Mouse (Mus musculus): ENCODE measurements around the gene Tsnaxip1. TPM values are rescaled to one million over a fixed set of nuclear protein-coding genes. Genes with fewer than 3 reads are reported as not detected.
A peak's percentile ranks its signal among the peaks of the same experiment; 100 is the strongest.

Gene Tsnaxip1
- polyA plus RNA-seq, 1 experiment from 2014 or later: 0.30 TPM

DNA sequence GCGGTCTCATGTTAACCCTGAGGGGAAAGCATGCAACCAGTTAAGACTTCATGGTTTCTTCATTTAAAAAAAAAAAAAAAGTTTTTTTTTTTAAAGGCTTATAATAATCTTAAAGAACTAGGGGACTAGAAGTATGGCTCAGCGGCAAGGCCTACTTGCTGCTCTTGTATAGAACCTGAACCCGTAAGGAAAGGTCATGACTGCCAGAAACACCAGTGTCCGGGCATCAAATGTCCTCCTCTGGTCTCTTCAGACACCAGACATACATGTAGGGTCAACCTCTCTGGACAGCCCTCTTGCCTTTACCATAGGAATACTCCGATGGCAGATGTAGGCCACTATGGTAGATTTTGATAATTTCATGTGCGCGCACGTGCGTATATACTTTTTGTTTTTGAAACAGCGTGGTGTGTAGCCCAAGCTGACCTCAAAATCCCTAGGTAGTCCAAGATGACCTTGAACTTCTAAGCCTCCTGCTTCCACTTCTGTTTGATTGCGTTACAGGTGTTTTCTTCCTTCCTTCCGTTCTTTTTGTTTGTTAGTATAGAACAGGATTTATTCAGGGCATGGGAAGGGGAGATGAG is 24.7 kb downstream of the Tsnaxip1 start:
- peak overlapping the region; percentile 53; the same call in 1 of the 2 replicates for H3K4me3 ChIP-seq (ENCODE audit: low read depth, low read length)
- H3K27ac ChIP-seq (ENCODE audit: low read length): no peak overlapping the region
- no peaks in the 10 kb centered on the region for H3K27me3 ChIP-seq (ENCODE audit: control insufficient read depth, insufficient read depth, low read length)
- WGBS: 78% methylated on average over 12 of the region's 12 CpGs
- peaks cover 19% of the 10 kb centered on the region for H3K4me1 ChIP-seq (ENCODE audit: control insufficient read depth, insufficient read depth, low read length)
- no peaks in the 10 kb centered on the region for H3K9me3 ChIP-seq (ENCODE audit: control insufficient read depth, low read depth, low read length)
- H3K9ac ChIP-seq (replicated peaks; ENCODE audit: low read depth, low read length): no peak overlapping the region
- H3K36me3 ChIP-seq (ENCODE audit: control insufficient read depth, insufficient read depth, low read length): peaks cover 12% of the 10 kb centered on the region
- no peak for ATAC-seq (ENCODE audit: insufficient number of reproducible peaks, insufficient read depth, low FRiP score, low read depth)
- no peak overlapping the region for H3K4me2 ChIP-seq (replicated peaks; ENCODE audit: low read depth, low read length)

DNA sequence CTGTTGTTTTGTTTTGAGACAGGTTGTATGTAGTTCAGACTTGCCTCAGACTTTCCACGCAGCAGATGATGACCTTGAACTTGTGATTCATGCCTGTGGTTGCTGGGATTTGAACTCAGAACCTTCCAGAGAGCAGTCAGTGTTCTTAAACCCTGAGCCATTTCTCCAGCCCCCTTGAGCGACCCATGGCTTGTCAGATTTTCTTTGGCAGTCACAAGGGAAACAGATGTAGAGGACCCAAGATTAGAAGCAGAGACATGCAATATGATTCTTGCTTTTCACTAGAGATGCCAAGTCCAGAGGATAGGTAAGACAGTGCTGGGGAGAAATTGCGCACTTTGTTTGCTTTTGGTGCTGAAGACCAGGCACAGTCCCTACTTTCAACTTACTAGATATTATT is 25.6 kb downstream of the Tsnaxip1 start, which contains the start of gene Cenpt:
TSS of gene Cenpt (minus strand) at position 101 of the 400 bp plus-strand sequence.
- H3K9ac ChIP-seq (replicated peaks; ENCODE audit: low read depth, low read length): no peak within 1 kb of the TSS
- peaks cover 7% of the 10 kb centered on the region for H3K36me3 ChIP-seq (ENCODE audit: control insufficient read depth, insufficient read depth, low read length)
- no peak within 1 kb of the TSS for H3K4me3 ChIP-seq (ENCODE audit: low read depth, low read length)
- peaks cover 19% of the 10 kb centered on the region for H3K4me1 ChIP-seq (ENCODE audit: control insufficient read depth, insufficient read depth, low read length)
- no peak within 1 kb of the TSS for H3K27ac ChIP-seq (ENCODE audit: low read length)
- no peaks in the 10 kb centered on the region for H3K9me3 ChIP-seq (ENCODE audit: control insufficient read depth, low read depth, low read length)
- no peak for ATAC-seq (ENCODE audit: insufficient number of reproducible peaks, insufficient read depth, low FRiP score, low read depth)
- WGBS: 88% methylated on average over 3 of the region's 3 CpGs
- H3K4me2 ChIP-seq (replicated peaks; ENCODE audit: low read depth, low read length): no peak within 1 kb of the TSS
- no peaks in the 10 kb centered on the region for H3K27me3 ChIP-seq (ENCODE audit: control insufficient read depth, insufficient read depth, low read length)

GRCm38 (mm10) chr8:105854303-105854702 is 26.8 kb downstream of the Tsnaxip1 start:
- WGBS: 28% methylated on average over 8 of the region's 8 CpGs
- no peak for ATAC-seq (ENCODE audit: insufficient number of reproducible peaks, insufficient read depth, low FRiP score, low read depth)
- no peak overlapping the region for H3K9ac ChIP-seq (replicated peaks; ENCODE audit: low read depth, low read length)

DNA sequence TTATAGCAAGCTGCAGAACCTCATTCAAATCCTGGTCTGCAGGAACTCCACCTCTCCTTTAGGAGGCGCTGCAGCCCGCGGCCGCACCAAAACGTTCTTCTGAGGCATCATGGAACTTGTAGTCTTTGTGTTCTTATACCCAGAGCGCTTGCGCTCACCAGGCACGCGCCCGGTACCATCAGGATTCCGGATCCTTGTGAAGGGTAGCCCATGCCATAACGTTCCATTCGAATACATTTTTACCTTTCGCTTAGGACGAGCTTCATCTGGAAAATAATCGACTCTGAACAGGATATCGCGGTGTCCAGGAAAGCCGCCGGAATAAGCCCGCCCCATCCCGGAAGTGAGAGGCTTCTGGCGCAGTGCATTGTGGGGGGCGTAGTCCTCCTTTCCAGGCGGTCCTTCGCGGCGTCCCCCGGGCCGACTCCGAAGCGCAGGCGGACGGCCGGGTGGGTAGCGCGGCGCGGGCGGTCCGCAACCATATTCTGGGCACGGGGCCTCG is 27.2 kb downstream of the Tsnaxip1 start, which contains the start of gene Thap11:
TSS of gene Thap11 (plus strand) at position 418 of the 502 bp plus-strand sequence.
- H3K9ac ChIP-seq (replicated peaks; ENCODE audit: low read depth, low read length): peak within 1 kb of the TSS; percentile 77
- H3K4me1 ChIP-seq (ENCODE audit: control insufficient read depth, insufficient read depth, low read length): peaks cover 25% of the 10 kb centered on the region
- H3K36me3 ChIP-seq (ENCODE audit: control insufficient read depth, insufficient read depth, low read length): peaks cover 4% of the 10 kb centered on the region
- H3K4me2 ChIP-seq (replicated peaks; ENCODE audit: low read depth, low read length): peak within 1 kb of the TSS; percentile 98
- WGBS: under 1% methylated on average over 43 of the region's 43 CpGs
- no peaks in the 10 kb centered on the region for H3K9me3 ChIP-seq (ENCODE audit: control insufficient read depth, low read depth, low read length)
- ATAC-seq (ENCODE audit: insufficient number of reproducible peaks, insufficient read depth, low FRiP score, low read depth): peak; percentile 90
- no peaks in the 10 kb centered on the region for H3K27me3 ChIP-seq (ENCODE audit: control insufficient read depth, insufficient read depth, low read length)
- H3K4me3 ChIP-seq (ENCODE audit: low read depth, low read length): peak within 1 kb of the TSS; percentile 67
- H3K27ac ChIP-seq (ENCODE audit: low read length): peak within 1 kb of the TSS; percentile 87

More at GRCm38 (mm10) chr8:105854303-105854702, 26.8 kb downstream of the Tsnaxip1 start:
- peaks cover 4% of the 10 kb centered on the region for H3K36me3 ChIP-seq (ENCODE audit: control insufficient read depth, insufficient read depth, low read length)
- H3K27ac ChIP-seq (ENCODE audit: low read length): no peak overlapping the region
- H3K9me3 ChIP-seq (ENCODE audit: control insufficient read depth, low read depth, low read length): no peaks in the 10 kb centered on the region
- H3K4me1 ChIP-seq (ENCODE audit: control insufficient read depth, insufficient read depth, low read length): peaks cover 20% of the 10 kb centered on the region
- H3K4me2 ChIP-seq (replicated peaks; ENCODE audit: low read depth, low read length): peak overlapping the region; percentile 29; the same call in 1 of the 2 replicates
- no peaks in the 10 kb centered on the region for H3K27me3 ChIP-seq (ENCODE audit: control insufficient read depth, insufficient read depth, low read length)
- peak overlapping the region; percentile 67 for H3K4me3 ChIP-seq (ENCODE audit: low read depth, low read length)

DNA sequence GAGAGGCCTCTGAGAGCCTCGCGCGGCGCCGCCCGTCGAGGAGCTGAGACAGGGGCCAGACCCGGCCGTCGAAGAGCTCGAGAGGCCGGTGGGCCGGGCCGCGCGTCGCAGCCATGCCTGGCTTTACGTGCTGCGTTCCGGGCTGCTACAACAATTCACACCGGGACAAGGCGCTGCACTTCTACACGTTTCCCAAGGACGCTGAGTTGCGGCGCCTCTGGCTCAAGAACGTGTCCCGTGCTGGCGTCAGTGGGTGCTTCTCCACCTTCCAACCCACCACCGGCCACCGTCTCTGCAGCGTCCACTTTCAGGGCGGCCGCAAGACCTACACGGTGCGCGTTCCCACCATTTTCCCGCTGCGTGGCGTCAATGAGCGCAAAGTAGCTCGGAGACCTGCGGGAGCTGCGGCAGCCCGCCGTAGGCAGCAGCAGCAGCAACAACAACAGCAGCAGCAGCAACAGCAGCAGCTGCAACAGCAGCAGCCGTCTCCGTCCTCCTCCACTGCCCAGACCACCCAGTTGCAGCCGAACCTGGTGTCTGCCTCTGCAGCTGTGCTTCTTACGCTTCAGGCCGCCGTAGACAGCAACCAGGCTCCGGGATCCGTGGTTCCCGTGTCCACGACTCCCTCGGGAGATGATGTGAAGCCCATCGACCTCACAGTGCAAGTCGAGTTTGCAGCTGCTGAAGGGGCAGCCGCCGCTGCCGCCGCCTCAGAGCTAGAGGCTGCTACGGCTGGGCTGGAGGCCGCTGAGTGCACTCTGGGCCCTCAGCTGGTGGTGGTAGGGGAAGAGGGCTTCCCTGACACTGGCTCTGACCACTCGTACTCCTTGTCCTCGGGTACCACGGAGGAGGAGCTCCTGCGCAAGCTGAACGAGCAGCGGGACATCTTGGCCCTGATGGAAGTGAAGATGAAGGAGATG is 28.0 kb downstream of the Tsnaxip1 start:
- Histone ChIP-seq H3K27ac (ENCODE audit: low read length) (peak overlapping the region; percentile 87), H3K4me2 (replicated peaks; ENCODE audit: low read depth, low read length) (peak overlapping the region; percentile 98), H3K4me1 (ENCODE audit: control insufficient read depth, insufficient read depth, low read length) (peaks cover 24% of the 10 kb centered on the region), H3K9me3 (ENCODE audit: control insufficient read depth, low read depth, low read length) (no peaks in the 10 kb centered on the region), H3K9ac (replicated peaks; ENCODE audit: low read depth, low read length) (peak overlapping the region; percentile 77), H3K27me3 (ENCODE audit: control insufficient read depth, insufficient read depth, low read length) (no peaks in the 10 kb centered on the region), H3K4me3 (ENCODE audit: low read depth, low read length) (peak overlapping the region; percentile 67), H3K36me3 (ENCODE audit: control insufficient read depth, insufficient read depth, low read length) (peaks cover 4% of the 10 kb centered on the region)
- no peak for ATAC-seq (ENCODE audit: insufficient number of reproducible peaks, insufficient read depth, low FRiP score, low read depth)
- WGBS: under 1% methylated on average over 71 of the region's 71 CpGs

- Histone ChIP-seq H3K36me3 (ENCODE audit: control insufficient read depth, insufficient read depth, low read length) (peaks cover 4% of the 10 kb centered on the region), H3K27me3 (ENCODE audit: control insufficient read depth, insufficient read depth, low read length) (no peaks in the 10 kb centered on the region), H3K9me3 (ENCODE audit: control insufficient read depth, low read depth, low read length) (no peaks in the 10 kb centered on the region), H3K4me2 (replicated peaks; ENCODE audit: low read depth, low read length) (peak overlapping the region; percentile 98), H3K4me3 (ENCODE audit: low read depth, low read length) (peak overlapping the region; percentile 67), H3K27ac (ENCODE audit: low read length) (peak overlapping the region; percentile 87), H3K4me1 (ENCODE audit: control insufficient read depth, insufficient read depth, low read length) (peaks cover 20% of the 10 kb centered on the region), H3K9ac (replicated peaks; ENCODE audit: low read depth, low read length) (peak overlapping the region; percentile 77)
- no peak for ATAC-seq (ENCODE audit: insufficient number of reproducible peaks, insufficient read depth, low FRiP score, low read depth)
- WGBS: 15% methylated on average over 15 of the region's 15 CpGs
Observed at GRCm38 (mm10) chr8:105856168-105856835, 28.8 kb downstream of the Tsnaxip1 start.

- H3K4me1 ChIP-seq (ENCODE audit: control insufficient read depth, insufficient read depth, low read length): peaks cover 29% of the 10 kb centered on the region
- no peak overlapping the region for H3K27ac ChIP-seq (ENCODE audit: low read length)
- H3K9me3 ChIP-seq (ENCODE audit: control insufficient read depth, low read depth, low read length): no peaks in the 10 kb centered on the region
- H3K27me3 ChIP-seq (ENCODE audit: control insufficient read depth, insufficient read depth, low read length): no peaks in the 10 kb centered on the region
- peaks cover 4% of the 10 kb centered on the region for H3K36me3 ChIP-seq (ENCODE audit: control insufficient read depth, insufficient read depth, low read length)
- H3K9ac ChIP-seq (replicated peaks; ENCODE audit: low read depth, low read length): no peak overlapping the region
- H3K4me2 ChIP-seq (replicated peaks; ENCODE audit: low read depth, low read length): no peak overlapping the region
- WGBS: 83% methylated on average over 5 of the region's 5 CpGs
- H3K4me3 ChIP-seq (ENCODE audit: low read depth, low read length): no peak overlapping the region
- no peak for ATAC-seq (ENCODE audit: insufficient number of reproducible peaks, insufficient read depth, low FRiP score, low read depth)
Observed at GRCm38 (mm10) chr8:105858495-105858894, 31.0 kb downstream of the Tsnaxip1 start.

GRCm38 (mm10) chr8:105859314-105859713 is 31.8 kb downstream of the Tsnaxip1 start:
- ATAC-seq (ENCODE audit: insufficient number of reproducible peaks, insufficient read depth, low FRiP score, low read depth): no peak
- Histone ChIP-seq H3K27ac (ENCODE audit: low read length) (peak overlapping the region; percentile 64; the same call in 1 of the 2 replicates), H3K9me3 (ENCODE audit: control insufficient read depth, low read depth, low read length) (no peaks in the 10 kb centered on the region), H3K27me3 (ENCODE audit: control insufficient read depth, insufficient read depth, low read length) (no peaks in the 10 kb centered on the region), H3K4me1 (ENCODE audit: control insufficient read depth, insufficient read depth, low read length) (peaks cover 29% of the 10 kb centered on the region), H3K36me3 (ENCODE audit: control insufficient read depth, insufficient read depth, low read length) (peaks cover 4% of the 10 kb centered on the region), H3K9ac (replicated peaks; ENCODE audit: low read depth, low read length) (no peak overlapping the region), H3K4me2 (replicated peaks; ENCODE audit: low read depth, low read length) (peak overlapping the region; percentile 33), H3K4me3 (ENCODE audit: low read depth, low read length) (0 out of 2 replicates have a peak overlapping the region, but pooled peaks have one; percentile 92)
- WGBS: 55% methylated on average over 5 of the region's 5 CpGs
